12 mouse cellular contexts compared by ENCODE assay signal in genomic region chr7:101676033-101676761, GRCm38 (mm10). TPM values are rescaled to one million over a fixed set of nuclear protein-coding genes. Genes with fewer than 3 reads are reported as not detected.
DNase-seq lines count a peak whose midpoint lies in the region; ATAC-seq and TF ChIP-seq lines count a peak whose summit lies in the region.
"Had no signal": no experiment of that assay in that cellular context is flagged by ENCODE, and none has a peak within 500 bp of the region (broad histone marks: within the 10 kb centered on the region; RNA-seq: fewer than 3 reads in every experiment).

No protein-coding gene starts in this region.

- H3K4me2 ChIP-seq in lung, embryonic 15.5 days, result no peak overlapping the region
- peak overlapping the region; percentile 39 for H3K4me2 ChIP-seq in heart, embryonic 16.5 days (ENCODE audit: low read depth, low read length)
- H3K4me2 ChIP-seq: limb, embryonic 13.5 days had no signal

- no peak overlapping the region for H3K4me3 ChIP-seq in lung, embryonic 15.5 days
- H3K4me3 ChIP-seq in lung, adult 2 months (replicated peaks; ENCODE audit: extremely low read depth, low read depth, low read length), result no peak overlapping the region
- peak overlapping the region; percentile 7; the same call in 1 of the 2 replicates for H3K4me3 ChIP-seq in heart, embryonic 16.5 days (ENCODE audit: low read length)
- H3K4me3 ChIP-seq in cerebellum, adult 2 months (replicated peaks; ENCODE audit: insufficient read depth, low read depth, low read length), result no peak overlapping the region
- H3K4me3 ChIP-seq: limb, embryonic 13.5 days had no signal

- 31% methylated on average over 6 of the region's 6 CpGs for WGBS in lung, embryonic 15.5 days
- WGBS in lung, adult 2 months, result 51% methylated on average over 6 of the region's 6 CpGs
- WGBS in heart, embryonic 16.5 days, result 15% methylated on average over 6 of the region's 6 CpGs
- 29% methylated on average over 6 of the region's 6 CpGs for WGBS in cerebellum, adult 2 months

- peaks cover 15% of the 10 kb centered on the region for H3K4me1 ChIP-seq in lung, embryonic 15.5 days
- H3K4me1 ChIP-seq in lung, adult 2 months (ENCODE audit: control insufficient read depth, insufficient read depth, low read length), result peaks cover 9% of the 10 kb centered on the region
- peaks cover 43% of the 10 kb centered on the region for H3K4me1 ChIP-seq in heart, embryonic 16.5 days (ENCODE audit: control insufficient read depth, insufficient read depth, low read length)
- H3K4me1 ChIP-seq in cerebellum, adult 2 months (ENCODE audit: control insufficient read depth, insufficient read depth, low read length), result peaks cover 19% of the 10 kb centered on the region

- peak overlapping the region; percentile 26 for H3K27ac ChIP-seq in lung, embryonic 15.5 days
- peak overlapping the region; percentile 85 for H3K27ac ChIP-seq in heart, embryonic 16.5 days (ENCODE audit: low read length)
- no peak overlapping the region for H3K27ac ChIP-seq in cerebellum, adult 2 months (ENCODE audit: insufficient read depth, low read length)
- H3K27ac ChIP-seq: kidney, postnatal 0 days; limb, embryonic 13.5 days had no signal

- no peaks in the 10 kb centered on the region for H3K36me3 ChIP-seq in lung, embryonic 15.5 days
- H3K36me3 ChIP-seq in heart, embryonic 16.5 days (ENCODE audit: control insufficient read depth, insufficient read depth), result no peaks in the 10 kb centered on the region

- ATAC-seq in lung, embryonic 15.5 days (ENCODE audit: borderline replicate concordance, extremely low read depth, low FRiP score, low TSS enrichment), result peak; percentile 19; the same call in 1 of the 2 replicates
- peak; percentile 53; the same call in 1 of the 2 replicates for ATAC-seq in heart, embryonic 16.5 days (replicated peaks; ENCODE audit: extremely low read depth, insufficient read depth, low FRiP score)
- peak; percentile 37 for ATAC-seq in megakaryocyte progenitor cell, adult 5-6 weeks (replicated peaks; ENCODE audit: poor library complexity)
- ATAC-seq in CD4-positive, CD25-positive, alpha-beta regulatory T cell, adult 4 months, result no peak

- no peaks in the 10 kb centered on the region for H3K9me3 ChIP-seq in lung, embryonic 15.5 days
- no peaks in the 10 kb centered on the region for H3K9me3 ChIP-seq in heart, embryonic 16.5 days (replicated peaks; ENCODE audit: control insufficient read depth, low read length)
- H3K9me3 ChIP-seq: limb, embryonic 13.5 days had no signal

- H3K27me3 ChIP-seq in lung, embryonic 15.5 days, result no peaks in the 10 kb centered on the region
- H3K27me3 ChIP-seq in heart, embryonic 16.5 days (ENCODE audit: control insufficient read depth, insufficient read depth, low read length), result no peaks in the 10 kb centered on the region
- H3K27me3 ChIP-seq in cerebellum, adult 2 months (ENCODE audit: control insufficient read depth, insufficient read depth, low read length), result no peaks in the 10 kb centered on the region
- H3K27me3 ChIP-seq: limb, embryonic 13.5 days had no signal

- no peak for DNase-seq in lung, adult 2 months
- no peak for DNase-seq in cerebellum, adult 2 months
- no peak for DNase-seq in cerebellum, postnatal 4 days (ENCODE audit: low spot score in 2 of 2)
- no peak for DNase-seq in cerebellum, adult 11-12 months
- DNase-seq: adrenal gland, postnatal 36 days; gastrocnemius, postnatal 25 days had no signal

- no peak for TF ChIP-seq CTCF in lung, adult 2 months (IDR thresholded peaks at IDR 0.05; ENCODE audit: insufficient read depth, low read length)
- no peak for TF ChIP-seq CTCF in cerebellum, adult 2 months (IDR thresholded peaks at IDR 0.05; ENCODE audit: borderline replicate concordance, insufficient read depth, low read depth, low read length)

- TF ChIP-seq POLR2A in lung, adult 2 months (IDR thresholded peaks at IDR 0.05; ENCODE audit: borderline replicate concordance, extremely low read depth, low read depth, low read length), result no peak
- no peak for TF ChIP-seq POLR2A in cerebellum, adult 2 months (IDR thresholded peaks at IDR 0.05; ENCODE audit: borderline replicate concordance, insufficient read depth, low read length)

- H3K9ac ChIP-seq in lung, embryonic 15.5 days, result no peak overlapping the region
- H3K9ac ChIP-seq in heart, embryonic 16.5 days (ENCODE audit: low read length), result peak overlapping the region; percentile 49
- H3K9ac ChIP-seq: limb, embryonic 13.5 days had no signal

RNA-seq across cellular contexts. Expression of gene Clpb, which starts 12.8 kb away (rescaled TPM):
- polyA plus RNA-seq in lung, embryonic 15.5 days (2015; fragmentation: Nextera tagmentation; extraction: Ambion mirVana), result 60.0 and 64.9 TPM in 2 replicates
- polyA plus RNA-seq in lung, adult 2 months (2012; rRNA removed), result 11.9 and 15.5 TPM in 2 replicates
- polyA plus RNA-seq in heart, embryonic 16.5 days (2015; fragmentation: Nextera tagmentation; extraction: Ambion mirVana), result 48.2 and 56.9 TPM in 2 replicates
- total RNA-seq in megakaryocyte progenitor cell, adult 5-6 weeks (2015), result 7.2 and 9.9 TPM in 2 replicates
- total RNA-seq in megakaryocyte progenitor cell, adult 5-6 weeks (2017), result 32.9 and 45.8 TPM in 2 replicates
- polyA plus RNA-seq in cerebellum, adult 2 months (2012; rRNA removed), result 33.0 and 37.4 TPM in 2 replicates
- 10 to 100 TPM in 1 of 2 experiments, 1 to 10 TPM in 1; 9.9 to 14.9 TPM for polyA plus RNA-seq in CD4-positive, CD25-positive, alpha-beta regulatory T cell, adult 4 months (2017; shearing (Covaris generic))
